Mouse (Mus musculus) C2C12 (cell line): ENCODE measurements at regions not wholly inside any gene's neighbourhood (a gene's known extent, or its start where the extent isn't known, plus 50 kb on each side); places are given as distances from the start of the nearest gene placed in this dataset.

ENCODE experiments used
- H3K27me3 ChIP-seq: one replicate; pipeline ENCODE4 v1.6.1; 2011; ENCODE audit not compliant: control insufficient read depth, insufficient read depth, insufficient read length
- H3K36me3 ChIP-seq: one replicate; pipeline ENCODE4 v1.6.1; 2011; ENCODE audit not compliant: control insufficient read depth, insufficient read depth
- H3K4me3 ChIP-seq: one replicate; pipeline ENCODE4 v1.5.1; 2011; ENCODE audit warnings: mild to moderate bottlenecking, control low read depth; ENCODE audit not compliant: poor library complexity, insufficient read depth, severe bottlenecking
- H3K79me2 ChIP-seq: one replicate; pipeline ENCODE4 v1.6.1; 2011; ENCODE audit not compliant: control insufficient read depth, insufficient read depth
- H3K79me3 ChIP-seq: one replicate; pipeline ENCODE4 v1.6.1; 2011; ENCODE audit warnings: low read depth, control low read depth
- H3ac ChIP-seq: one replicate; pipeline ENCODE3; 2011; ENCODE audit warnings: low read depth; ENCODE audit not compliant: control insufficient read depth, insufficient read length
- CEBPB ChIP-seq: IDR thresholded peaks from one replicate; pipeline ENCODE4 v1.6.1; 2011; ENCODE audit warnings: low read depth, mild to moderate bottlenecking, control low read depth, moderate library complexity
- CTCF ChIP-seq: IDR thresholded peaks from one replicate; pipeline ENCODE4 v1.5.1; 2011; ENCODE audit not compliant: control insufficient read depth, insufficient read depth, insufficient read length
- FOSL1 ChIP-seq: IDR thresholded peaks from one replicate; pipeline ENCODE4 v1.8.0; 2011; ENCODE audit warnings: mild to moderate bottlenecking, low read length; ENCODE audit not compliant: poor library complexity, insufficient read depth, severe bottlenecking
- MAX ChIP-seq: IDR thresholded peaks from one replicate; pipeline ENCODE4 v1.6.1; 2011; ENCODE audit warnings: mild to moderate bottlenecking, control low read depth
- MYOD1 ChIP-seq: IDR thresholded peaks from one replicate; pipeline ENCODE4 v1.6.1; 2011; ENCODE audit warnings: low read depth; ENCODE audit not compliant: control insufficient read depth, insufficient read length
- MYOG ChIP-seq: IDR thresholded peaks from one replicate; pipeline ENCODE4 v1.6.1; 2011; ENCODE audit not compliant: control insufficient read depth, insufficient read length; ENCODE audit errors: extremely low read depth
- USF1 ChIP-seq: IDR thresholded peaks from one replicate; pipeline ENCODE4 v1.6.1; 2011; ENCODE audit warnings: low read depth, mild to moderate bottlenecking, control low read depth, moderate library complexity

- Histone ChIP-seq H3K27me3 (peaks cover 8% of the 10 kb centered on the region), H3ac (no peak overlapping the region), H3K79me2 (no peaks in the 10 kb centered on the region), H3K36me3 (no peaks in the 10 kb centered on the region), H3K4me3 (no peak overlapping the region), H3K79me3 (no peaks in the 10 kb centered on the region)
- TF ChIP-seq MYOG (no peak), MAX (no peak), CTCF (no peak), MYOD1 (no peak), CEBPB (no peak), USF1 (no peak), FOSL1 (no peak)
Measured at GRCm38 (mm10) chr6:67186537-67187274, 51.3 kb upstream of the Serbp1 start.

GRCm38 (mm10) chr6:67184662-67185061, 53.3 kb upstream of the Serbp1 start:
- Histone ChIP-seq H3ac (no peak overlapping the region), H3K4me3 (no peak overlapping the region), H3K36me3 (no peaks in the 10 kb centered on the region), H3K79me3 (no peaks in the 10 kb centered on the region), H3K79me2 (no peaks in the 10 kb centered on the region), H3K27me3 (peaks cover 5% of the 10 kb centered on the region)
- TF ChIP-seq MAX (no peak), FOSL1 (no peak), CTCF (no peak), CEBPB (no peak), MYOG (no peak), MYOD1 (no peak), USF1 (no peak)

GRCm38 (mm10) chr6:67183481-67184215, 54.3 kb upstream of the Serbp1 start:
- Histone ChIP-seq H3K4me3 (no peak overlapping the region), H3ac (no peak overlapping the region), H3K27me3 (peaks cover 5% of the 10 kb centered on the region), H3K36me3 (no peaks in the 10 kb centered on the region), H3K79me2 (no peaks in the 10 kb centered on the region), H3K79me3 (no peaks in the 10 kb centered on the region)
- no peak for TF ChIP-seq FOSL1
- no peak for TF ChIP-seq MYOG
- no peak for TF ChIP-seq MYOD1
- TF ChIP-seq CEBPB: no peak
- no peak for TF ChIP-seq MAX

- no peak overlapping the region for H3ac ChIP-seq
- peaks cover 5% of the 10 kb centered on the region for H3K27me3 ChIP-seq
- H3K36me3 ChIP-seq: no peaks in the 10 kb centered on the region
- no peaks in the 10 kb centered on the region for H3K79me3 ChIP-seq
- H3K79me2 ChIP-seq: no peaks in the 10 kb centered on the region
- TF ChIP-seq MYOD1 (no peak), MAX (no peak), FOSL1 (no peak), USF1 (no peak), CEBPB (no peak)
- H3K4me3 ChIP-seq: no peak overlapping the region
Measured at GRCm38 (mm10) chr6:67182453-67182852, 55.5 kb upstream of the Serbp1 start.

GRCm38 (mm10) chr6:67181459-67181858, 56.5 kb upstream of the Serbp1 start:
- Histone ChIP-seq H3K79me3 (no peaks in the 10 kb centered on the region), H3K36me3 (no peaks in the 10 kb centered on the region), H3ac (no peak overlapping the region), H3K27me3 (peaks cover 5% of the 10 kb centered on the region), H3K4me3 (no peak overlapping the region), H3K79me2 (no peaks in the 10 kb centered on the region)
- no peak for TF ChIP-seq CEBPB
- no peak for TF ChIP-seq MYOD1
- TF ChIP-seq CTCF: no peak
- no peak for TF ChIP-seq MAX
- TF ChIP-seq FOSL1: no peak
- no peak for TF ChIP-seq MYOG
- TF ChIP-seq USF1: no peak
